Mouse (Mus musculus): ENCODE data around the gene Thada. TPM values are rescaled to one million over a fixed set of nuclear protein-coding genes. Genes with fewer than 3 reads are reported as not detected.

The Thada gene
- total and polyA plus RNA-seq, 2 experiments from 2014 or later, result 4.3 to 12.2 TPM

DNA sequence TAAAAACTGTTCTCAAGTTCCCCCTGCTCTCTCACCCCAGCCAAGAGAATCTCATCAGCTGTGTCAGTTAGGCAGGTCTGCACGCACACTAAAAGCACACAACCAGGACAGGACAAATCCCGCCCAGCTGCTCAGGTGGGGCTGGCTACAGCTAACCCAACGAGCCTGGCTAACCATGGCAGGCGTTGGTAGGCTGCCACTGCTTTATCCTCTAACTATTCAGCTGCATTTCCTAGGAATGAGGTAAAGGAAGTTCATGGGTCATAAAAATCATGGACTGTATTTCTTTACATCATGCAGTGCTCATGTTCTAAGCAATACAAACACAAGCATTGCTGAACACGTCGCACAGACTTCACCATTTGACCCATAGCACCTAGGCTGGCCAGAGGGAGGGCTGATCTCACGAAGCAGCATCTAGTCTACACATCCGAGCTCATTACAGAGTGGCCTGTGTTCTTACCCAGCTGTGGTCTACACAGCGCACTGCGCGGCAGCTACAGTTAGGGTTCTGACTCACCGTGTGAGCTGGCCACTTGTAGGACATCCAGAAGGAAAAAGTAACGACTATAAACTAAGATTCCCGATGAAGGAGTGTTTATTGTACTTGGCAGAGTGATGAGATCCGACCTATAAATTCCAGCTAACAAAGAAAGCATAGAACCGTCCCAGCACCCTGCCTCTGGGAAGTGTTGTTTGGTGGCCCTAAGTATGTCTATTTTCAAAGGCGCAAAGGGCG lies 221.7 kb downstream of the Thada start:
- no peaks in the 10 kb centered on the region for H3K9me3 ChIP-seq (ENCODE audit: low read length)
- H3K27ac ChIP-seq (ENCODE audit: low read depth, low read length), result no peak overlapping the region
- no peak overlapping the region for H3K4me3 ChIP-seq (ENCODE audit: low read depth, low read length)
- H3K27me3 ChIP-seq (ENCODE audit: insufficient read depth, low read length), result no peaks in the 10 kb centered on the region
- H3K4me2 ChIP-seq (ENCODE audit: low read depth, low read length, poor library complexity, severe bottlenecking), result no peak overlapping the region
- H3K36me3 ChIP-seq (ENCODE audit: insufficient read depth, low read length), result peaks cover 4% of the 10 kb centered on the region; the same call in 1 of the 2 replicates
- ATAC-seq (ENCODE audit: low FRiP score) (no peak), DNase-seq (ENCODE audit: low spot score) (no peak)
- TF ChIP-seq CTCF (IDR thresholded peaks at IDR 0.05), result no peak
- H3K9ac ChIP-seq (replicated peaks; ENCODE audit: low read length, poor library complexity, severe bottlenecking), result no peak overlapping the region
- no peaks in the 10 kb centered on the region for H3K4me1 ChIP-seq (ENCODE audit: insufficient read depth, low read length)
- WGBS, result 90% methylated on average over 18 of the region's 18 CpGs

DNA sequence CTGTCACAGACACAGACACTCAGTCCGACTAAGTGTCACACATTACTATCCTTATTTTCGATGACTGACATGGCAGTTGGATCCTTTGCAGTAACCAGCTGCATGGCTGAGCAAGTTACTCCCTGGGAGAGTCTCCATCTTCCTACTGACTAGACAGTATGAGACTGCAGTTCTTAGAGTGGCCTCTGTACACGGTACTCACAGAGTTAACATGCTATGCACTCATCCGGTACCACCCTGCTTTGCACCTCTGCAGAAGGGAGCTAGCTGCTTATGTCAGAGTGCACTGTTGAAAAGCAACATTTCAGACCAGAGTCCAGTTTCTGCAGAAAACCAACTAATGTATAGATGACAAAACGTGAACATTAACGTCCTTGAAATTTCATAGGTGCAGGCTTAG lies 222.2 kb downstream of the Thada start:
- no peak for TF ChIP-seq CTCF (IDR thresholded peaks at IDR 0.05)
- ATAC-seq (ENCODE audit: low FRiP score), result no peak
- 76% methylated on average over 6 of the region's 6 CpGs for WGBS

GRCm38 (mm10) chr17:84241308-84241957 lies 224.6 kb downstream of the Thada start:
- H3K36me3 ChIP-seq (ENCODE audit: insufficient read depth, low read length), result peaks cover 4% of the 10 kb centered on the region; the same call in 1 of the 2 replicates
- WGBS, result 100% methylated on average over 6 of the region's 6 CpGs
- DNase-seq (ENCODE audit: low spot score) (no peak), ATAC-seq (ENCODE audit: low FRiP score) (no peak)
- no peak overlapping the region for H3K4me3 ChIP-seq (ENCODE audit: low read depth, low read length)
- H3K4me1 ChIP-seq (ENCODE audit: insufficient read depth, low read length), result no peaks in the 10 kb centered on the region
- no peak overlapping the region for H3K27ac ChIP-seq (ENCODE audit: low read depth, low read length)
- TF ChIP-seq CTCF (IDR thresholded peaks at IDR 0.05), result peak; percentile 21
- H3K9ac ChIP-seq (replicated peaks; ENCODE audit: low read length, poor library complexity, severe bottlenecking), result no peak overlapping the region
- no peaks in the 10 kb centered on the region for H3K27me3 ChIP-seq (ENCODE audit: insufficient read depth, low read length)
- H3K4me2 ChIP-seq (ENCODE audit: low read depth, low read length, poor library complexity, severe bottlenecking), result no peak overlapping the region
- no peaks in the 10 kb centered on the region for H3K9me3 ChIP-seq (ENCODE audit: low read length)

More for the DNA sequence above, 222.2 kb downstream of the Thada start:
- H3K4me3 ChIP-seq (ENCODE audit: low read depth, low read length), result no peak overlapping the region
- H3K9ac ChIP-seq (replicated peaks; ENCODE audit: low read length, poor library complexity, severe bottlenecking), result no peak overlapping the region
- no peaks in the 10 kb centered on the region for H3K27me3 ChIP-seq (ENCODE audit: insufficient read depth, low read length)
- no peaks in the 10 kb centered on the region for H3K9me3 ChIP-seq (ENCODE audit: low read length)
- H3K4me2 ChIP-seq (ENCODE audit: low read depth, low read length, poor library complexity, severe bottlenecking), result no peak overlapping the region
- no peaks in the 10 kb centered on the region for H3K4me1 ChIP-seq (ENCODE audit: insufficient read depth, low read length)
- H3K27ac ChIP-seq (ENCODE audit: low read depth, low read length), result no peak overlapping the region
- peaks cover 4% of the 10 kb centered on the region; the same call in 1 of the 2 replicates for H3K36me3 ChIP-seq (ENCODE audit: insufficient read depth, low read length)
- no peak for DNase-seq (ENCODE audit: low spot score)

DNA sequence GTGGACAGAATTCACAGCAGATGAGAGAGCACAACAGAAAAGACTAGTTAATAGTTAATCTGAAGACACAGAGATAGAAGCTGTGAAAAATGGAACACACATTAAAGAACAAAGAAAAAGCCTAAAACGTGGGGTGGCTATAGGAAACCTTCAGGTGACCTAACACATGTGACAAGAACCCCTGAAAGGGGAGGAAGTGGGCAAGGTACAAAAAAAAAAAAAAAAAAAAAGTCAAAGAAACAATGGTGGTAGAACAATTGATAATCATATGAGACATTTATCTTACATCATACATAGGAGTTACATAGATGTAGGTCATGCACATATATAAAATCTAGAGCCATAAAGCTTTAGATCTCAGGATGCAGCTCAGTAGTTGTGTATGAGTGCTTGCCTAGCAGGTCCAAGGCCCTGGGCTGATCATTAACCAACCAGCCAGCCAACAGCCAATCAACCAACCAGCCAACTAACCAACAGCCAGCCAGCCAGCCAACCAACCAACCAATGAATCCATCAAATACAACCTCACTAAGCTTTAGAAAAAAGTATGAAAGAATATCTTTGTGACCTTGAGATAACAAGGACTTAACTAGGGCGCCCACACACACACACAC lies 226.2 kb downstream of the Thada start:
- Histone ChIP-seq H3K9ac (replicated peaks; ENCODE audit: low read length, poor library complexity, severe bottlenecking) (no peak overlapping the region), H3K4me2 (ENCODE audit: low read depth, low read length, poor library complexity, severe bottlenecking) (no peak overlapping the region), H3K36me3 (ENCODE audit: insufficient read depth, low read length) (no peaks in the 10 kb centered on the region; the same call in 1 of the 2 replicates), H3K27ac (ENCODE audit: low read depth, low read length) (no peak overlapping the region), H3K4me3 (ENCODE audit: low read depth, low read length) (no peak overlapping the region), H3K9me3 (ENCODE audit: low read length) (no peaks in the 10 kb centered on the region), H3K27me3 (ENCODE audit: insufficient read depth, low read length) (no peaks in the 10 kb centered on the region), H3K4me1 (ENCODE audit: insufficient read depth, low read length) (no peaks in the 10 kb centered on the region)
- no peak for TF ChIP-seq CTCF (IDR thresholded peaks at IDR 0.05)
- 82% methylated on average over 2 of the region's 2 CpGs for WGBS
- no peak for DNase-seq (ENCODE audit: low spot score)
- no peak for ATAC-seq (ENCODE audit: low FRiP score)

DNA sequence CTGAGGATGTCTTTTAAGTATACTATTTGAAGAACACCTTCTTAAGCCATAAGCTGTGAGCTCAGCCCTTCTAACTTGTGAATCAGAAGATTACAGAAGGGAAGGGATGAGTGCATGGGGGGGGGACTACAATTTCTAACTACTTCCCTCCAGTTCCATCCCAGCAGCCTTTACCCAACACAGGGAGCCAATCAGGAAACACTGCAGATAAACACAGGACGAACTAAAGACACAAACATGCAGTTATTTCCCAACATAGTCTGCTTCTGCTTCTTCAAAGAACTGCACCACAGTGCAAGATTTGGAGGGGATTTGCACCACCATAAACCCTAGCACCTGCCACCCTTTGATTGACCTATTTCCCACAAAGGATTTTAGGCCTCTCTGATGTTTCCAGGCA lies 227.8 kb downstream of the Thada start:
- H3K9ac ChIP-seq (replicated peaks; ENCODE audit: low read length, poor library complexity, severe bottlenecking), result no peak overlapping the region
- DNase-seq (ENCODE audit: low spot score) (no peak), ATAC-seq (ENCODE audit: low FRiP score) (no peak)
- no peaks in the 10 kb centered on the region for H3K4me1 ChIP-seq (ENCODE audit: insufficient read depth, low read length)
- H3K27me3 ChIP-seq (ENCODE audit: insufficient read depth, low read length), result no peaks in the 10 kb centered on the region
- no peaks in the 10 kb centered on the region for H3K36me3 ChIP-seq (ENCODE audit: insufficient read depth, low read length)
- H3K9me3 ChIP-seq (ENCODE audit: low read length), result no peaks in the 10 kb centered on the region
- no peak overlapping the region for H3K4me3 ChIP-seq (ENCODE audit: low read depth, low read length)
- H3K27ac ChIP-seq (ENCODE audit: low read depth, low read length), result no peak overlapping the region
- H3K4me2 ChIP-seq (ENCODE audit: low read depth, low read length, poor library complexity, severe bottlenecking), result no peak overlapping the region
- TF ChIP-seq CTCF (IDR thresholded peaks at IDR 0.05), result no peak
- WGBS, result 71% methylated on average over 1 of the region's 1 CpGs

Data from midbrain, postnatal 0 days (tissue).